Mouse (Mus musculus) retina, embryonic 14.5 days (tissue): ENCODE results near the gene Endog.
A peak's percentile ranks its signal among the peaks of the same experiment; 100 is the strongest.
"Not testable (repeated sequence)": the region's sequence is repeated elsewhere in the genome, so short reads cannot be mapped to it uniquely, and the experiment has no call there.

ENCODE experiments used
- DNase-seq: peaks from one replicate; pipeline ENCODE4 v3.0.0-alpha.2; 2015; ENCODE audit warnings: low spot score

The Endog gene

GRCm38 (mm10) chr2:30166677-30167076, 4.6 kb upstream of the Endog start:
- DNase-seq = peak; percentile 28

DNA sequence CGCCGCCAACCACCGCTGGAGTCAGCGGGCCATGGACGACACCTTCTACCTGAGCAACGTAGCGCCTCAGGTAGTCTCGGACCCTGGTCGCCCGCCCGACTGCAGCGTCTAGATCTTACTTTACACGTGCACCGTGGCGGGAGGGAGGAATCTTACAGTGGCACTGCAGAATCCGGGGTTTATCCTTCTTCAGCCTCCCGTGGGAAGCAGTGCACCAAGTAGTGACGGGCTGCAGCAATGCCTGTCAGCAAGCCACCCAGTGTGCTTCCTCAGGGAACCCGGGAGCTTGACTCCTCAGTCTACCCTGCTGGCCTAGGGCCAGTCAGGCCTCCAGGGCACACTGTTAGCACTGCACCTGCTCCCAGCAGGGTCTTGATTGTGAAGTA, 697 bp downstream of the Endog start:
- peak; percentile 17 for DNase-seq

GRCm38 (mm10) chr2:30173541-30174240, 2.4 kb downstream of the Endog start:
- DNase-seq = no peak

DNA sequence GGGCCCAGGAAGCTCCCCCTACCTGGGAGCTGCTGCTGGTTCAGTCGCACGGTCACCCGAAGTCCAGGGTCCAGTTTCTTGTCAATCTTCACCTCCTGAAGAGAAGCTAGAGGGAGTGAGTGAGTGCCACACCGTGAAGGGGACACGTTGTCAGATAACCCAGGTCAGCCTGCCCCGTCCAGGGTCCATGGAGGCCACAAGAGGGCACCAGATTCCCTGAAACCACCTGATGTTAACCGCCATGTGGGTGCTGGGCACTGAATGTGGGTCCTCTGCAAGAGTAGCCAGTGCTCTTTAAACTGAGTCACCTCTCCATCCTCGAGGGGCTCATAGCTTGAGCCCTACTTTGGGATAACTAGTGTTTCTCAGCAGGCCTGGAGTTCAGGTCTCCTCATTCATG, 4.6 kb downstream of the Endog start:
- no peak for DNase-seq

DNA sequence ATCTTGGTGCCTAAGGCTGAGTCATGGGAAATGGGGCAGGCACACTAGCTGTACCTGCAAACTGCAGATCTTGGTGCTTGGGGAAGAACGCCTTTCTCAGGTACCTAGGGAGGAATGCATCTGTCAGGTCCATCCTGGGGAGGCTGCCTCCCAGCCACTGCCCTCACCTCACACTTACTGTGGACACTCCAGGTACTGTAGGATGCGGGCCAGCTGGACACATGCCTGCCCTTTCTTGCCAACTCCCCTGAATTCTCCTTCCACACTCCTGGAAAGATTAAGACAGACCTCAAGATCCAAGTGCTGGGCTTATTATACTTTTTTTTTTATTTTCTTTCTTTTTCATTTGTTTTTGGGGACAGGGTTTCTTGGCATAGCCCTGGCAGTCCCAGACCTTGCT, 5.3 kb downstream of the Endog start:
- DNase-seq = no peak

- DNase-seq = peak; percentile 97
These were observed 6.7 kb downstream of the Endog start, which contains the start of gene Spout1 for GRCm38 (mm10) chr2:30177700-30178675. Gene Spout1, minus strand, starts transcription at chr2:30178459.

- DNase-seq = not testable (repeated sequence)
These were observed 7.4 kb downstream of the Endog start for GRCm38 (mm10) chr2:30178711-30179110.

- no peak for DNase-seq
These were observed 11.1 kb downstream of the Endog start for GRCm38 (mm10) chr2:30182424-30182823.

DNA sequence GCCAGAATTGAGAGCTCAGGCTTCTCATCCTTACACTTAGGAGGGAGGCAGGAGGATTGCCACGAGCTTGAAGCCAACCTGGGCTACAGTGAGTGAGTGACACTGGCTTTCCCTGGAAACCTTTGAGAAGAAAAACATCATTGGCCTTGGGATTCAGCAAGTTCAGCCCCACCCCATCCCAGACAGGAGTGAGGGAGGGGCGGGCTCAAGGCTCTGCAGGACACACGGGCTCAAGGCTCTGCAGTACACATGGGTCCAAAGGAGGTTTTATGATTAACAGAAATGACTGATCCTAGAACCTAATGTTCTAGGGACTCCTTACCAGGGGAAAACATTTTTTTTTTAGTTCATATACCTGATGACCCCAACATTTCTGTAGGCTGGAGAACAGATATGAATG, 12.4 kb downstream of the Endog start:
- no peak for DNase-seq

DNA sequence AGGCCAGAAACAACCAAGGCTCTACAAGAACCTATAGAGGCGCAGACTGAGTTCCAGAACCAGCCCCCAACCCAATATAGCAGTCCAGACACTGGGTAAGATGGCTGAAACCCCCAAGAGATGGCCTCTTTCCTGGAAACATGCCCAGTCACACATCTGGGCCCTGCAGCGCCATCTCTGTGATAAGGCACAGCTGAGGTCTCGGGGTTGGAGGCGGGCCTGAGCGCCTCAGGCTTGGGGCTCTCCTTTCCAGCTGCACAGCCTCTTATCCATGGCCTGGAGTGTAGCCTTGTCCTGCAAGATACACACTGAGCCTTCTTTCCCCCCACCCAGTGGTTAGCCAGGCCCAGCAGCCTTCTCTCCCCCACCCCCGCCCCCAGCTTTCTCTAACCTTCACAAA, 14.0 kb downstream of the Endog start:
- no peak for DNase-seq

DNA sequence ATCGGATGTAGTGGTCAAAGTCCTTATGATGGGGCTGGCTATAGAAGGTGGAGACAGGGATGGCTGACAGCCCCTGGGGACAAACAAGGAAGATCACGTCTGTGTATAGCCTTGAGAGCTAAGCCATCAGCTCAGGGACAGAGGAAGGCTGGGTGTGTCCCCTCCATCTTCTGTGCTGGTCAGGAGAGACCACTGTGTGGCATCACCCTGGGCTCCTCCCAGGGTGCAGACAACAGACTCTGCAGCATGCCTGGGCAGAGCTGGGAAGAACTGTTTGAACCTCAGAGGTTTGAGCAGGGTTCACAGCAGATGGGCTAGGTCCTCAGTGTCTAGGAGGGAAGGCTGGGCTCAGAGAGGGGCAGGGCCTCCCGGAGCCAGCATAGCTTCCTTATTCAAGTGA, 14.4 kb downstream of the Endog start:
- DNase-seq = no peak

GRCm38 (mm10) chr2:30191790-30192580, 20.7 kb downstream of the Endog start:
- no peak for DNase-seq

DNA sequence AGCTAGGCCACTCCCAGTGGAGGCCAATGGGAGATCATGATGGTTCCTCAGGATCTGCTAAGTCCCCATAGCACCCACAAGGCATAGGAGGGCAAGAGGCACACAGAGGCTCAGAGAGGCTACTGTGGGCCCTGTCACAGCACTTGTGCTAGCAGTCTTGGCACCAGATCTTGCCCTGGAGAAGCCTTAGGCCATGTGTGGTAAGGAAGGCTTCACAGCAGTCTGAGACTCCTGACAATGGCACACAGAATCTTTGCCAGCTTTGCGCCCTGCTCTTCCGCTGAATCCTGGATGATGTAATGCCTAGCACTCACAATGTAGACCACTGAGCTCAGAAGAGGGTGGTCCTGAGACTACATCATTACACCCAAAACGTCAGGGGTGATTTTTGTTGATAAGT, 23.4 kb downstream of the Endog start:
- DNase-seq = no peak

DNA sequence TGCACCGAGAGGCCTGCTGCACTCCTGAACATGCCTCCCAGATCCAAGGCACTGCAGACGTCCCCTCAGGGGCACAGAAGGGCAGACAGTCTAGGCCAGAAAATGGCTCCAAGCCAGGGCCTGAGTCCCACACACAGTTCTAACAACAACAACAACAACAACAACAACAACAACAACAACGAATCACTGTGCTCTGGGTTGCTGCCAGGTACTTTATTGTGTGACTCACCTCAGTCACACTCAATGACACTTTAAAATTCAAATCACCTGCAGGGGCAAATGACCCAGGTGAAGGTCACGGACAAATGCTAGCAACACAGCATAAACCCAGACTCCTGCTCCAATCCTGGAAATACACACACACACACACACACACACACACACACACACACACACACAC, 26.7 kb downstream of the Endog start:
- no peak for DNase-seq

DNA sequence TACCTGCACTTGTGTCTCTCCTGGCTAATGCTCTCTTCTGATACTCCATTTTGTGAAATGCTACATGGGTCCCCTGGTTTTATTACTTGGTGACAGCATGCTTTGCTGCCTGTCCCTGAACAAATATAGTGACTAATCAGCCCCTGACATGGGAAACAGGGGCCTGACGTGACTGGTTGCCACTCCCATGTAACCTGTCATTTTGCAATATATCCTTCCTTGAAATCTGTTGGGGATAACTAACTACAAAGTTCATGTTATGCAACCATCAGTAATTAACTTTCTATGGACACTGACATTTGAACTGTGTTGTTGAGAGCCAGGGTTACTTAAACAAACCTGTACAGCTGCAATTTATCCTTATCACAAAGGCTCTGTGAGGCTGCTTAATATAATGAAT, 28.7 kb downstream of the Endog start:
- DNase-seq = no peak

DNA sequence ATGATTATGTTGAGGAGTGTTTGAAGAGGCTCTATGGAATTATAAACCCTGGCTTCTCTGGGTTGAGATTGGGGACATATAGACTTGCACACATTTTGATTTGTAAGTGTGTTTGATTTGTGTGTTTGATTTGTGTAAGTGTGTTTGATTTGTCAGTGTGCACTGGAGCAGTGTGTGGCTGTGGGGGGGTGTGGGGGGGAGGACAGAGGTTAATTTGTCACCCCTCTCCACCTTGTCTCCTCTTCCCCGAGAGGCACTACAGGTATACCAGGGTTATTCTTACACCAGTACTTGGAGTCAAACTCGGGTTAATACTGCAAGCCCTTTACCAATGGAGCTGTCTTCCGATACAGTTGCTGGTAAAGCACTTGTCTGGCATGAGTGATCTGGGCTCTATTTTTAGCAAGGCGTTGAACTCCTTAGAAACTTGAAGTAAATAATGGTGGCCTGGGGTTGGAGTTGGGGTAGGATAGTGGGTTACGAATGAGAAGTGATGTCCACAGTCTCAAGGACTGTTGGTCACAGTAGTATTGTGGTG, 29.2 kb downstream of the Endog start:
- no peak for DNase-seq

GRCm38 (mm10) chr2:30203439-30203838, 32.1 kb downstream of the Endog start:
- peak; percentile 47 for DNase-seq

DNA sequence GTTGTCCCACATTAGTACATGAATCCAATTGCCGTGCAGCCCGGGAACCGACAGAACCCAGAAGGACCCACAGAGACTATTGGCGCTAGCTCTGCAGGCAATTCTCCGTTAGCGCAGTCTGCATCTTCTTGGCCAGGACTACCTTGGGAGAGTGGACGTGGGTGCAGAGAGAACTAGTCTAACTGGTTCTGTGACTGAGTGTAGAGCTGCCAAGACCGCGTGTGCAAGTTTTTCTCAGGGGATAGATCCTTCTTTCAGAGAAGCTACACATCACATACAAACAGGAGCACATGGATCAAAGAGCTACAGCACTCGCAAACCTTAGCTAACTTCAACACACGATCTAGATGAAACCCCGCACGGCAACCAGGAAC, 33.9 kb downstream of the Endog start:
- no peak for DNase-seq

GRCm38 (mm10) chr2:30205629-30206357, 34.5 kb downstream of the Endog start, which contains the start of gene Kyat1:
Gene Kyat1, minus strand, starts transcription at chr2:30205847.
- peak; percentile 98 for DNase-seq

- DNase-seq = no peak
These were observed 36.1 kb downstream of the Endog start for GRCm38 (mm10) chr2:30207401-30207800.

- DNase-seq = no peak
These were observed 36.6 kb downstream of the Endog start for GRCm38 (mm10) chr2:30207886-30208285.
